Comparison of ENCODE assay signal across 8 mouse cellular contexts in genomic region chr13:80883649-80884376, GRCm38 (mm10). TPM values are rescaled to one million over a fixed set of nuclear protein-coding genes. Genes with fewer than 3 reads are reported as not detected.
DNase-seq lines count a peak whose midpoint lies in the region; ATAC-seq and TF ChIP-seq lines count a peak whose summit lies in the region.

No protein-coding gene starts in this region.

- peak; percentile 75 for DNase-seq in lung, embryonic 14.5 days
- no peak for DNase-seq in lung, postnatal 14 days
- peak; percentile 27 for DNase-seq in R1 (ENCODE audit: low read depth, low spot score)
- DNase-seq in urinary bladder, postnatal 36 days (ENCODE audit: low spot score in 2 of 2) = no peak

- no peak for TF ChIP-seq CTCF in lung, embryonic 14.5 days (IDR thresholded peaks at IDR 0.05; ENCODE audit: low read depth)

- WGBS in lung, embryonic 14.5 days = under 1% methylated on average over 23 of the region's 23 CpGs
- under 1% methylated on average over 23 of the region's 23 CpGs for WGBS in forebrain, embryonic 13.5 days
- under 1% methylated on average over 23 of the region's 23 CpGs for WGBS in kidney, embryonic 15.5 days
- WGBS in midbrain, embryonic 15.5 days = under 1% methylated on average over 23 of the region's 23 CpGs

- peak overlapping the region; percentile 100 for H3K27ac ChIP-seq in lung, embryonic 14.5 days (ENCODE audit: low read depth)
- H3K27ac ChIP-seq in forebrain, embryonic 13.5 days = peak overlapping the region; percentile 100
- H3K27ac ChIP-seq in kidney, embryonic 15.5 days = peak overlapping the region; percentile 100
- H3K27ac ChIP-seq in midbrain, embryonic 15.5 days = peak overlapping the region; percentile 100

- H3K36me3 ChIP-seq in lung, embryonic 14.5 days (ENCODE audit: insufficient read depth) = peaks cover 10% of the 10 kb centered on the region
- H3K36me3 ChIP-seq in forebrain, embryonic 13.5 days (ENCODE audit: poor library complexity, severe bottlenecking) = peaks cover 10% of the 10 kb centered on the region
- peaks cover 10% of the 10 kb centered on the region for H3K36me3 ChIP-seq in kidney, embryonic 15.5 days
- no peaks in the 10 kb centered on the region; the same call in 1 of the 2 replicates for H3K36me3 ChIP-seq in midbrain, embryonic 15.5 days (replicated peaks)

- ATAC-seq in lung, embryonic 14.5 days (ENCODE audit: insufficient read depth) = no peak
- no peak for ATAC-seq in forebrain, embryonic 13.5 days
- ATAC-seq in kidney, embryonic 15.5 days (replicated peaks; ENCODE audit: low FRiP score) = no peak
- ATAC-seq in midbrain, embryonic 15.5 days (replicated peaks) = no peak
- no peak for ATAC-seq in activated CD4-positive, CD25-positive, alpha-beta regulatory T cell, adult 4 months

- peak overlapping the region; percentile 100 for H3K9ac ChIP-seq in lung, embryonic 14.5 days
- H3K9ac ChIP-seq in forebrain, embryonic 13.5 days = peak overlapping the region; percentile 100
- H3K9ac ChIP-seq in kidney, embryonic 15.5 days = peak overlapping the region; percentile 99
- H3K9ac ChIP-seq in midbrain, embryonic 15.5 days = peak overlapping the region; percentile 100

- H3K9me3 ChIP-seq in lung, embryonic 14.5 days (ENCODE audit: low read depth, low read length) = no peaks in the 10 kb centered on the region
- no peaks in the 10 kb centered on the region for H3K9me3 ChIP-seq in forebrain, embryonic 13.5 days (replicated peaks)
- no peaks in the 10 kb centered on the region for H3K9me3 ChIP-seq in kidney, embryonic 15.5 days (replicated peaks)
- no peaks in the 10 kb centered on the region for H3K9me3 ChIP-seq in midbrain, embryonic 15.5 days

- H3K4me3 ChIP-seq in lung, embryonic 14.5 days (ENCODE audit: low read depth, low read length) = peak overlapping the region; percentile 86
- peak overlapping the region; percentile 89 for H3K4me3 ChIP-seq in forebrain, embryonic 13.5 days
- peak overlapping the region; percentile 80 for H3K4me3 ChIP-seq in kidney, embryonic 15.5 days (replicated peaks)
- peak overlapping the region; percentile 94 for H3K4me3 ChIP-seq in midbrain, embryonic 15.5 days

- H3K27me3 ChIP-seq in lung, embryonic 14.5 days (ENCODE audit: insufficient read depth, low read length) = no peaks in the 10 kb centered on the region
- no peaks in the 10 kb centered on the region for H3K27me3 ChIP-seq in forebrain, embryonic 13.5 days
- 0 out of 2 replicates have a peak, but pooled peaks cover 4% of the 10 kb centered on the region for H3K27me3 ChIP-seq in kidney, embryonic 15.5 days
- H3K27me3 ChIP-seq in midbrain, embryonic 15.5 days (replicated peaks) = no peaks in the 10 kb centered on the region

- H3K4me1 ChIP-seq in lung, embryonic 14.5 days (ENCODE audit: insufficient read depth) = no peaks in the 10 kb centered on the region
- peaks cover 19% of the 10 kb centered on the region for H3K4me1 ChIP-seq in forebrain, embryonic 13.5 days
- peaks cover 7% of the 10 kb centered on the region for H3K4me1 ChIP-seq in kidney, embryonic 15.5 days
- H3K4me1 ChIP-seq in midbrain, embryonic 15.5 days = peaks cover 14% of the 10 kb centered on the region

- H3K4me2 ChIP-seq in lung, embryonic 14.5 days = peak overlapping the region; percentile 65
- peak overlapping the region; percentile 60 for H3K4me2 ChIP-seq in forebrain, embryonic 13.5 days
- H3K4me2 ChIP-seq in kidney, embryonic 15.5 days = peak overlapping the region; percentile 62
- peak overlapping the region; percentile 62 for H3K4me2 ChIP-seq in midbrain, embryonic 15.5 days

RNA-seq across cellular contexts. Expression of gene Arrdc3, which starts 0.6 kb away (rescaled TPM):
- 65.5 and 69.2 TPM in 2 replicates for polyA plus RNA-seq in lung, embryonic 14.5 days (2014; fragmentation: Nextera tagmentation; extraction: Ambion mirVana)
- 55.7 and 58.3 TPM in 2 replicates for polyA plus RNA-seq in forebrain, embryonic 13.5 days (2015; fragmentation: Nextera tagmentation; extraction: Ambion mirVana)
- 57.3 and 57.4 TPM in 2 replicates for polyA plus RNA-seq in kidney, embryonic 15.5 days (2015; fragmentation: Nextera tagmentation; extraction: Ambion mirVana)
- polyA plus RNA-seq in midbrain, embryonic 15.5 days (2015; fragmentation: Nextera tagmentation; extraction: Ambion mirVana) = 47.6 and 57.8 TPM in 2 replicates
- 1 to 10 TPM; 5.1 to 8.6 TPM for polyA plus RNA-seq in activated CD4-positive, CD25-positive, alpha-beta regulatory T cell, adult 4 months (2017; shearing (Covaris generic))

Comparison
In these comparisons a context has a peak if more than half of its experiments do, and no peak if none do; other contexts are left out.
1. DNase-seq: peak in lung, embryonic 14.5 days (single experiment) and R1 (single experiment); none in lung, postnatal 14 days (single experiment) and urinary bladder, postnatal 36 days (0 of 2).
2. Peak in every context shown above with its lines, with median percentiles within 50 percentile points of each other: H3K27ac ChIP-seq, H3K4me2 ChIP-seq, H3K4me3 ChIP-seq and H3K9ac ChIP-seq.